Comparison of ENCODE assay signal across 52 mouse cellular contexts in genomic region chr4:73739439-73739838, GRCm38 (mm10). TPM values are rescaled to one million over a fixed set of nuclear protein-coding genes. Genes with fewer than 3 reads are reported as not detected.
"Had no signal": no experiment of that assay in that cellular context is flagged by ENCODE, and none has a peak within 500 bp of the region (broad histone marks: within the 10 kb centered on the region; RNA-seq: fewer than 3 reads in every experiment).

No protein-coding gene starts in this region.

- H3K4me2 ChIP-seq: heart, embryonic 11.5 days; heart, embryonic 12.5 days; heart, embryonic 13.5 days; heart, embryonic 15.5 days; hindbrain, embryonic 12.5 days; hindbrain, embryonic 13.5 days; hindbrain, embryonic 14.5 days; hindbrain, embryonic 15.5 days; intestine, embryonic 15.5 days; kidney, embryonic 15.5 days had no signal

- H3K36me3 ChIP-seq: heart, embryonic 10.5 days; heart, embryonic 12.5 days; heart, embryonic 13.5 days; heart, embryonic 15.5 days; hindbrain, embryonic 10.5 days; hindbrain, embryonic 12.5 days; hindbrain, embryonic 13.5 days; hindbrain, embryonic 15.5 days; intestine, embryonic 15.5 days had no signal

- H3K9me3 ChIP-seq: heart, embryonic 10.5 days; heart, embryonic 12.5 days; heart, embryonic 13.5 days; heart, embryonic 15.5 days; hindbrain, embryonic 10.5 days; hindbrain, embryonic 12.5 days; hindbrain, embryonic 13.5 days; hindbrain, embryonic 15.5 days; intestine, embryonic 15.5 days; kidney, embryonic 15.5 days had no signal

- H3K4me1 ChIP-seq: heart, embryonic 10.5 days; heart, embryonic 12.5 days; heart, embryonic 13.5 days; heart, embryonic 15.5 days; hindbrain, embryonic 10.5 days; hindbrain, embryonic 12.5 days; hindbrain, embryonic 13.5 days; hindbrain, embryonic 15.5 days; intestine, embryonic 15.5 days; kidney, embryonic 15.5 days had no signal

- H3K4me3 ChIP-seq: heart, embryonic 10.5 days; heart, embryonic 12.5 days; heart, embryonic 13.5 days; heart, embryonic 15.5 days; hindbrain, embryonic 10.5 days; hindbrain, embryonic 12.5 days; hindbrain, embryonic 13.5 days; hindbrain, embryonic 15.5 days; intestine, embryonic 15.5 days; kidney, embryonic 15.5 days; layer of hippocampus, adult 2 months; left cerebral cortex, adult 2 months had no signal

- H3K9ac ChIP-seq: heart, embryonic 12.5 days; heart, embryonic 13.5 days; heart, embryonic 15.5 days; hindbrain, embryonic 12.5 days; hindbrain, embryonic 13.5 days; hindbrain, embryonic 14.5 days; hindbrain, embryonic 15.5 days; intestine, embryonic 15.5 days; kidney, embryonic 15.5 days had no signal

- DNase-seq: heart, postnatal 10 days; heart, postnatal 14 days; heart, postnatal 36 days; heart, postnatal 4 days; kidney, adult 11 months; kidney, adult 18-20 months; kidney, adult 2 months; kidney, adult 8-10 months; kidney, adult 9 months; kidney, postnatal 10 days; kidney, postnatal 14 days; kidney, postnatal 25 days; kidney, postnatal 36 days; kidney, postnatal 4 days; layer of hippocampus, adult 9-11 months; layer of hippocampus, postnatal 36 days had no signal

- H3K27me3 ChIP-seq: heart, embryonic 12.5 days; heart, embryonic 13.5 days; heart, embryonic 15.5 days; hindbrain, embryonic 12.5 days; hindbrain, embryonic 13.5 days; hindbrain, embryonic 15.5 days; intestine, embryonic 15.5 days; kidney, embryonic 15.5 days had no signal

- ATAC-seq: hindbrain, embryonic 16.5 days; hindbrain, postnatal 0 days; inflammation-experienced regulatory T-cells, adult 6 months; intestine, embryonic 15.5 days; intestine, embryonic 16.5 days; intestine, postnatal 0 days had no signal

- H3K27ac ChIP-seq: heart, embryonic 10.5 days; heart, embryonic 13.5 days; heart, embryonic 15.5 days; hindbrain, embryonic 10.5 days; hindbrain, embryonic 12.5 days; hindbrain, embryonic 13.5 days; hindbrain, embryonic 14.5 days; hindbrain, embryonic 15.5 days; hindbrain, postnatal 0 days; intestine, embryonic 15.5 days; kidney, embryonic 15.5 days; kidney, postnatal 0 days; layer of hippocampus, adult 2 months; left cerebral cortex, adult 2 months had no signal

RNA-seq across cellular contexts. Expression of gene Rasef, which starts 51.4 kb away (rescaled TPM):
- total RNA-seq: hematopoietic stem cell, adult 5-6 weeks; layer of hippocampus, adult 18-20 months; left cerebral cortex, adult 18-20 months had no signal
- polyA plus RNA-seq: inflammation-experienced regulatory T-cells, adult 6 months had no signal

RNA-seq across cellular contexts. Expression of gene Gm428, which starts 56.1 kb away (rescaled TPM):
- total RNA-seq: heart, postnatal 10 days; heart, postnatal 14 days; heart, postnatal 25 days; heart, postnatal 36 days; heart, postnatal 4 days; hematopoietic stem cell, adult 5-6 weeks; hindbrain, postnatal 0 days; layer of hippocampus, adult 18-20 months; layer of hippocampus, adult 2 months; layer of hippocampus, adult 8-10 months; layer of hippocampus, postnatal 10 days; layer of hippocampus, postnatal 14 days; layer of hippocampus, postnatal 25 days; layer of hippocampus, postnatal 36 days; left cerebral cortex, adult 18-20 months; left cerebral cortex, adult 2 months had no signal
- polyA plus RNA-seq: heart, embryonic 10.5 days; heart, embryonic 11.5 days; heart, embryonic 12.5 days; heart, embryonic 13.5 days; heart, embryonic 14.5 days; heart, embryonic 15.5 days; heart, embryonic 16.5 days; heart, postnatal 0 days; hindbrain, embryonic 10.5 days; hindbrain, embryonic 11.5 days; hindbrain, embryonic 12.5 days; hindbrain, embryonic 13.5 days; hindbrain, embryonic 14.5 days; hindbrain, embryonic 15.5 days; hindbrain, embryonic 16.5 days; hindbrain, postnatal 0 days; inflammation-experienced regulatory T-cells, adult 6 months; intestine, embryonic 14.5 days; intestine, embryonic 15.5 days; intestine, embryonic 16.5 days; intestine, postnatal 0 days; kidney, adult 2 months; kidney, embryonic 14.5 days; kidney, embryonic 15.5 days; kidney, embryonic 16.5 days; kidney, postnatal 0 days; large intestine, adult 2 months had no signal
